Mouse (Mus musculus) kidney, embryonic 14.5 days (tissue): ENCODE measurements at regions not wholly inside any gene's neighbourhood (a gene's known extent, or its start where the extent isn't known, plus 50 kb on each side); places are given as distances from the start of the nearest gene placed in this dataset.

Source experiments
- ATAC-seq: fragments of 200-750 bp; cut with Nextera tagmentation; 2 replicates; pipeline ENCODE4 v1.8.0; 2017; ENCODE audit warnings: moderate number of reproducible peaks, mild to moderate bottlenecking, moderate TSS enrichment, moderate library complexity; ENCODE audit not compliant: low FRiP score, low TSS enrichment
- H3K27ac ChIP-seq: fragments of 300-500 bp; sonication (generic); 2 replicates; pipeline ENCODE4 v1.5.1; 2014; ENCODE audit warnings: low read depth, mild to moderate bottlenecking, low read length, moderate library complexity, mixed read lengths
- H3K27me3 ChIP-seq: fragments of 300-500 bp; sonication (generic); 2 replicates; pipeline ENCODE4 v1.6.1; 2014; ENCODE audit warnings: mild to moderate bottlenecking, low read length; ENCODE audit not compliant: control insufficient read depth, insufficient read depth
- H3K36me3 ChIP-seq: fragments of 300-500 bp; sonication (generic); 2 replicates; pipeline ENCODE4 v1.6.1; 2014; ENCODE audit warnings: low read length, mixed read lengths; ENCODE audit not compliant: control insufficient read depth, insufficient read depth
- H3K4me1 ChIP-seq: fragments of 300-500 bp; sonication (generic); 2 replicates; pipeline ENCODE4 v1.6.1; 2014; ENCODE audit warnings: low read length, mixed read lengths; ENCODE audit not compliant: control insufficient read depth, insufficient read depth
- H3K4me2 ChIP-seq: fragments of 300-500 bp; sonication (generic); replicated peaks from 2 replicates; pipeline ENCODE4 v1.6.1; 2014; ENCODE audit warnings: low read depth, mild to moderate bottlenecking, low read length
- H3K4me3 ChIP-seq: fragments of 300-500 bp; sonication (generic); 2 replicates; pipeline ENCODE4 v1.5.1; 2014; ENCODE audit warnings: mild to moderate bottlenecking, low read length
- H3K9ac ChIP-seq: fragments of 300-500 bp; sonication (generic); 2 replicates; pipeline ENCODE4 v1.6.1; 2014; ENCODE audit warnings: low read depth, mild to moderate bottlenecking, low read length, moderate library complexity
- H3K9me3 ChIP-seq: fragments of 300-500 bp; sonication (generic); 2 replicates; pipeline ENCODE4 v1.6.1; 2016; ENCODE audit warnings: low read length; ENCODE audit not compliant: control insufficient read depth
- WGBS: fragments of 180-500 bp; shearing (Covaris S2); extraction: QIAGEN DNeasy Blood & Tissue Kit; methylation state at CpG from one replicate; pipeline ENCODE4 v1.1.7; 2014; 5-methylcytosine and 5-hydroxymethylcytosine counted together

DNA sequence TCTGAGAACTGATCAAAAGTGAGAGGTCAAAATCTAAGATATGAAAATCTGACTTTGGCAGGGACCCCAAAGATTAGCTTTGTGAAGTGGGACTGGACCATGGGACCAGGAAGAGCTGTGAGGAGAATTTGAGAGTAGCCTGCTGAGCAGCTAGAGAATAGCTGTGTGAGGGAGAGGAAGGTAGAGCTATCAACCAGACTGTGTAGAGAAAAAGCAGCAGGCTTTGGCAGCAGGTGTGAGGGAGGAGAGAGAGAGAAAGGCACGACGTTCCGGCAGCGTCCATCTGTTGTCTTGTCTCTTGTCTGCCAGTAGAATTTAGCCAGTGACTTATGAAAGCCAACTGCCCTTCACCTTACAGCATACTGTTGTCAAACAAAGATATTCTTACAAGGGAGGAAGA lies 412.1 kb downstream of the Slitrk2 start:
- Histone ChIP-seq H3K4me1 (no peaks in the 10 kb centered on the region), H3K4me3 (no peak overlapping the region), H3K36me3 (no peaks in the 10 kb centered on the region), H3K9me3 (no peaks in the 10 kb centered on the region), H3K27me3 (no peaks in the 10 kb centered on the region), H3K4me2 (no peak overlapping the region), H3K27ac (no peak overlapping the region), H3K9ac (no peak overlapping the region)
- ATAC-seq: no peak
- 65% methylated on average over 4 of the region's 4 CpGs for WGBS

DNA sequence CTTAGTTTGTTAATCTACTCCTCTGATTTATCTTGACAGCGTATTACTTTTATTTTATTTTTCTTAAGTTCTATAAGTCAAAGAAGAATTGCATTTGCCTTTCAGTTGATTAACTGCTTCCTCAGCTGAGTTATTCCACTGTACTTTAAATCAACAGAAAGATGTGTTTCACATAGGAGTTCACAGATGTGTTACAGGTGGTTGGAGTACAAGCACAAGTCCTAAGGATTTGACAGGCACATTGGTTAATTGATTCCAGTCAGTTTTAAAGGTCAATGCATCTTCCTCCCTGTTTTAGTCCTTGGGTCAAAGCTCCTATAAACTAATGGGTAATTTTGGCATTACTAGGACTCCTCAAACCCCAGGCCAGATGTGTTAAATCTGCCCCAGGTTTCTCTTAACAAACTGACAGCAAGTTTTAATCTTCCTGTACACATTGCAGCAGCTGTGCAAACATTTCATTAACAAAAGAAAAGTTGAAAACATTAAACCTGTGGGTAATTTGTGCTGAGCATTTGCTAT lies 413.5 kb downstream of the Slitrk2 start:
- H3K36me3 ChIP-seq: no peaks in the 10 kb centered on the region
- H3K4me1 ChIP-seq: no peaks in the 10 kb centered on the region
- WGBS: 56% methylated on average over 1 of the region's 1 CpGs
- H3K27ac ChIP-seq: no peak overlapping the region
- H3K9ac ChIP-seq: no peak overlapping the region
- peak; percentile 76; the same call in 1 of the 2 replicates for ATAC-seq
- H3K4me3 ChIP-seq: no peak overlapping the region
- no peaks in the 10 kb centered on the region for H3K27me3 ChIP-seq
- no peak overlapping the region for H3K4me2 ChIP-seq
- H3K9me3 ChIP-seq: no peaks in the 10 kb centered on the region

DNA sequence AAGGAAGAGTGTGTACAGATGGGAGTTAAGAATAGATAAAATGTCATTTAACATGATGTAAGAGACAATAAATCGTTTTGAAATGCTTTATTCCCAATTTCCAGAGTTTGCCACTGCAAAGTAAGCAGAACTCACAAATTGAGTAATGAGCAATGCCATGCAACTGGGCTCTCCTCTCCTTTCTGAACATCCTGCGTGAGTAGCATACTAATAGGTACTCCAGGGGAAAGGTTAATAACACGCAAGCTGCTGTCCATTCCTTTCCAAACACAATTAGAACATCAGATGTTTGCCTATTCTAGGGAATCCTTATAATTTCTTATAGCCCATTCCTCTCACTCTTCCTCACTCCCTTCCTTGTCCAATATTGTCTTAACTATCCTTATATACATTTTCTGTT lies 443.3 kb downstream of the Slitrk2 start:
- H3K27ac ChIP-seq: no peak overlapping the region
- WGBS: 57% methylated on average over 3 of the region's 3 CpGs
- no peaks in the 10 kb centered on the region for H3K27me3 ChIP-seq
- H3K9me3 ChIP-seq: no peaks in the 10 kb centered on the region
- no peak for ATAC-seq
- no peaks in the 10 kb centered on the region for H3K36me3 ChIP-seq
- no peak overlapping the region for H3K4me3 ChIP-seq
- no peak overlapping the region for H3K4me2 ChIP-seq
- H3K4me1 ChIP-seq: no peaks in the 10 kb centered on the region
- H3K9ac ChIP-seq: no peak overlapping the region
